Mouse (Mus musculus) liver, embryonic 16.5 days (tissue): Measurements from ENCODE around the gene Mmp14. TPM values are rescaled to one million over a fixed set of nuclear protein-coding genes. Genes with fewer than 3 reads are reported as not detected.

Source experiments
- ATAC-seq: fragments of 200-750 bp; cut with Nextera tagmentation; 2 replicates; pipeline ENCODE4 v1.8.0; 2017; ENCODE audit warnings: low read depth, mild to moderate bottlenecking, moderate number of reproducible peaks, moderate library complexity
- H3K27ac ChIP-seq: fragments of 300-500 bp; sonication (generic); 2 replicates; pipeline ENCODE4 v1.5.1; 2014; ENCODE audit warnings: mild to moderate bottlenecking, low read length
- H3K27me3 ChIP-seq: fragments of 300-500 bp; sonication (generic); 2 replicates; pipeline ENCODE4 v1.6.1; 2014; ENCODE audit warnings: low read depth, low read length, mixed read lengths; ENCODE audit not compliant: control insufficient read depth, insufficient read depth
- H3K36me3 ChIP-seq: fragments of 300-500 bp; sonication (generic); 2 replicates; pipeline ENCODE4 v1.6.1; 2014; ENCODE audit warnings: mild to moderate bottlenecking; ENCODE audit not compliant: control insufficient read depth, insufficient read depth
- H3K4me1 ChIP-seq: fragments of 300-500 bp; sonication (generic); 2 replicates; pipeline ENCODE4 v1.6.1; 2014; ENCODE audit warnings: low read depth, low read length, mixed read lengths; ENCODE audit not compliant: control insufficient read depth
- H3K4me2 ChIP-seq: fragments of 300-500 bp; sonication (generic); 2 replicates; pipeline ENCODE4 v1.6.1; 2014; ENCODE audit warnings: low read depth, low read length, mixed read lengths
- H3K4me3 ChIP-seq: fragments of 300-500 bp; sonication (generic); 2 replicates; pipeline ENCODE4 v1.5.1; 2014; ENCODE audit warnings: low read depth, mild to moderate bottlenecking, low read length
- H3K9ac ChIP-seq: fragments of 300-500 bp; sonication (generic); 2 replicates; pipeline ENCODE4 v1.6.1; 2014; ENCODE audit warnings: low read depth, low read length
- H3K9me3 ChIP-seq: fragments of 300-500 bp; sonication (generic); replicated peaks from 2 replicates; pipeline ENCODE4 v1.6.1; 2016; ENCODE audit warnings: low read length; ENCODE audit not compliant: control insufficient read depth
- WGBS: fragments of 180-500 bp; shearing (Covaris S2); extraction: QIAGEN DNeasy Blood & Tissue Kit; methylation state at CpG from one replicate; pipeline ENCODE4 v1.1.7; 2014; ENCODE audit not compliant: insufficient replicate concordance; 5-methylcytosine and 5-hydroxymethylcytosine counted together
- polyA plus RNA-seq: library from polyadenylated mRNA; unstranded; fragments of >200 nt; fragmentation: Nextera tagmentation; extraction: Ambion mirVana; gene quantifications from 2 replicates; pipeline ENCODE4 v1.2.1, GENCODE M21; 2015

The Mmp14 gene
- 22.9 and 25.3 TPM in 2 replicates for polyA plus RNA-seq

GRCm38 (mm10) chr14:54431334-54432077 is at the start of gene Mmp14:
Gene Mmp14 (plus strand): TSS chr14:54431612.
- Histone ChIP-seq H3K27ac (peak within 1 kb of the TSS; percentile 73), H3K9ac (peak within 1 kb of the TSS; percentile 71), H3K36me3 (no peaks in the 10 kb centered on the region; the same call in 1 of the 2 replicates), H3K4me3 (peak within 1 kb of the TSS; percentile 64), H3K27me3 (peaks cover 38% of the 10 kb centered on the region), H3K4me1 (peaks cover 42% of the 10 kb centered on the region), H3K9me3 (no peaks in the 10 kb centered on the region), H3K4me2 (peak within 1 kb of the TSS; percentile 68)
- WGBS, result 2% methylated on average over 49 of the region's 49 CpGs
- ATAC-seq, result peak; percentile 23

GRCm38 (mm10) chr14:54381816-54382215 is 49.6 kb upstream of the Mmp14 start:
- Histone ChIP-seq H3K4me1 (peaks cover 31% of the 10 kb centered on the region), H3K4me3 (no peak overlapping the region), H3K27ac (peak overlapping the region; percentile 81), H3K9me3 (no peaks in the 10 kb centered on the region), H3K27me3 (no peaks in the 10 kb centered on the region), H3K9ac (no peak overlapping the region), H3K36me3 (no peaks in the 10 kb centered on the region), H3K4me2 (peak overlapping the region; percentile 34; the same call in 1 of the 2 replicates)
- 50% methylated on average over 10 of the region's 10 CpGs for WGBS
- peak; percentile 64; the same call in 1 of the 2 replicates for ATAC-seq

- Histone ChIP-seq H3K9ac (no peak overlapping the region), H3K4me2 (no peak overlapping the region), H3K27ac (peak overlapping the region; percentile 81), H3K27me3 (no peaks in the 10 kb centered on the region), H3K4me1 (peaks cover 31% of the 10 kb centered on the region), H3K4me3 (no peak overlapping the region), H3K36me3 (no peaks in the 10 kb centered on the region), H3K9me3 (no peaks in the 10 kb centered on the region)
- WGBS, result 59% methylated on average over 9 of the region's 9 CpGs
- no peak for ATAC-seq
These were observed 48.8 kb upstream of the Mmp14 start for GRCm38 (mm10) chr14:54382641-54383040.

GRCm38 (mm10) chr14:54383355-54383771 is 48.0 kb upstream of the Mmp14 start:
- Histone ChIP-seq H3K4me2 (no peak overlapping the region; the same call in 1 of the 2 replicates), H3K4me1 (peaks cover 31% of the 10 kb centered on the region), H3K36me3 (no peaks in the 10 kb centered on the region), H3K9me3 (no peaks in the 10 kb centered on the region), H3K27ac (peak overlapping the region; percentile 81), H3K4me3 (no peak overlapping the region), H3K27me3 (no peaks in the 10 kb centered on the region), H3K9ac (no peak overlapping the region)
- peak; percentile 66 for ATAC-seq
- WGBS, result 29% methylated on average over 4 of the region's 4 CpGs

GRCm38 (mm10) chr14:54384396-54384795 is 47.0 kb upstream of the Mmp14 start:
- Histone ChIP-seq H3K9me3 (no peaks in the 10 kb centered on the region), H3K36me3 (no peaks in the 10 kb centered on the region), H3K9ac (no peak overlapping the region), H3K27ac (no peak overlapping the region), H3K27me3 (no peaks in the 10 kb centered on the region), H3K4me2 (no peak overlapping the region), H3K4me1 (peaks cover 31% of the 10 kb centered on the region), H3K4me3 (no peak overlapping the region)
- ATAC-seq, result no peak
- 44% methylated on average over 8 of the region's 8 CpGs for WGBS

- WGBS, result 64% methylated on average over 7 of the region's 7 CpGs
- Histone ChIP-seq H3K4me2 (no peak overlapping the region), H3K36me3 (no peaks in the 10 kb centered on the region), H3K27ac (no peak overlapping the region), H3K27me3 (no peaks in the 10 kb centered on the region), H3K9me3 (no peaks in the 10 kb centered on the region), H3K4me1 (peaks cover 24% of the 10 kb centered on the region), H3K4me3 (no peak overlapping the region), H3K9ac (no peak overlapping the region)
- no peak for ATAC-seq
These were observed 45.3 kb upstream of the Mmp14 start for GRCm38 (mm10) chr14:54385968-54386618.

GRCm38 (mm10) chr14:54387546-54387945 is 43.9 kb upstream of the Mmp14 start:
- no peak for ATAC-seq
- Histone ChIP-seq H3K4me3 (no peak overlapping the region), H3K9ac (no peak overlapping the region), H3K4me1 (peaks cover 15% of the 10 kb centered on the region), H3K36me3 (no peaks in the 10 kb centered on the region), H3K4me2 (no peak overlapping the region), H3K27ac (no peak overlapping the region), H3K27me3 (no peaks in the 10 kb centered on the region), H3K9me3 (no peaks in the 10 kb centered on the region)
- 68% methylated on average over 6 of the region's 6 CpGs for WGBS

GRCm38 (mm10) chr14:54390843-54391242 is 40.6 kb upstream of the Mmp14 start:
- Histone ChIP-seq H3K9me3 (no peaks in the 10 kb centered on the region), H3K9ac (no peak overlapping the region), H3K4me3 (no peak overlapping the region), H3K4me2 (no peak overlapping the region), H3K27me3 (no peaks in the 10 kb centered on the region), H3K4me1 (no peaks in the 10 kb centered on the region), H3K36me3 (no peaks in the 10 kb centered on the region), H3K27ac (no peak overlapping the region)
- 42% methylated on average over 6 of the region's 6 CpGs for WGBS
- no peak for ATAC-seq

GRCm38 (mm10) chr14:54393794-54394193 is 37.6 kb upstream of the Mmp14 start:
- 61% methylated on average over 3 of the region's 3 CpGs for WGBS
- no peak for ATAC-seq
- Histone ChIP-seq H3K9me3 (no peaks in the 10 kb centered on the region), H3K9ac (no peak overlapping the region), H3K4me2 (no peak overlapping the region), H3K27me3 (no peaks in the 10 kb centered on the region), H3K4me3 (no peak overlapping the region), H3K27ac (no peak overlapping the region), H3K4me1 (0 out of 2 replicates have a peak, but pooled peaks cover under 1% of the 10 kb centered on the region), H3K36me3 (no peaks in the 10 kb centered on the region)
